19 mouse cellular contexts compared by ENCODE assay signal in the genomic region with DNA sequence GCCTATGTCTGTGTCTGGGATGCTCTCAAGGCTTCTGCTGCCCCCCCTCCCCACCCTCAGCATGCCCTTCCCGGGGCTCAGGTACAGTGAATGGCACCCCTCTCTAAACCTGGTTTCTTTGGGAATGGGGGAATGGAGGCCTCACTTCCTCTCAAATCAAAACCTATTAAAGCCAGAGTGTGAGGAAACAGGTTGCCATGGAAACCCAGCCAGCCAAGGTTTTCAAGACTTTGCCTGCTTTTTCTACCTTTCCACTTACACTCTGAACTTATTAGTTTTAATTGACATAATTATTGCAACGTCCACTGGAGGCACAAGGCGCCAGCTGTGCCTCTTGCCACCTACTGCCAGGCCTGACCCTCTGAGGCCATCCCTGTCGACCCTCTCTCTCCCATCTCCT.
DNase-seq lines count a peak whose midpoint lies in the region; ATAC-seq and TF ChIP-seq lines count a peak whose summit lies in the region.
"Had no signal": no experiment of that assay in that cellular context is flagged by ENCODE, and none has a peak within 500 bp of the region (broad histone marks: within the 10 kb centered on the region; RNA-seq: fewer than 3 reads in every experiment).

No protein-coding gene starts in this region.

- no peaks in the 10 kb centered on the region for H3K36me3 ChIP-seq in lung, embryonic 14.5 days (ENCODE audit: insufficient read depth)
- no peaks in the 10 kb centered on the region for H3K36me3 ChIP-seq in hindbrain, embryonic 14.5 days (replicated peaks; ENCODE audit: control insufficient read depth, insufficient read depth)
- no peaks in the 10 kb centered on the region for H3K36me3 ChIP-seq in midbrain, embryonic 16.5 days (ENCODE audit: control insufficient read depth, insufficient read depth, low read length)
- H3K36me3 ChIP-seq: heart, embryonic 12.5 days; kidney, embryonic 15.5 days; liver, embryonic 12.5 days; midbrain, embryonic 12.5 days; stomach, embryonic 15.5 days had no signal

- ATAC-seq in lung, embryonic 14.5 days (ENCODE audit: insufficient read depth), result no peak
- no peak for ATAC-seq in hindbrain, embryonic 14.5 days (ENCODE audit: low FRiP score)
- no peak; the same call in 1 of the 2 replicates for ATAC-seq in midbrain, embryonic 16.5 days
- ATAC-seq: liver, embryonic 12.5 days had no signal

- no peaks in the 10 kb centered on the region for H3K27me3 ChIP-seq in lung, embryonic 14.5 days (ENCODE audit: insufficient read depth, low read length)
- H3K27me3 ChIP-seq in hindbrain, embryonic 14.5 days (ENCODE audit: control insufficient read depth, insufficient read depth, low read length), result no peaks in the 10 kb centered on the region
- no peaks in the 10 kb centered on the region for H3K27me3 ChIP-seq in midbrain, embryonic 16.5 days (ENCODE audit: control insufficient read depth, insufficient read depth, low read depth, low read length)
- H3K27me3 ChIP-seq: heart, embryonic 12.5 days; kidney, embryonic 15.5 days; liver, embryonic 12.5 days; midbrain, embryonic 12.5 days; stomach, embryonic 15.5 days had no signal

- no peaks in the 10 kb centered on the region for H3K4me1 ChIP-seq in lung, embryonic 14.5 days (ENCODE audit: insufficient read depth)
- H3K4me1 ChIP-seq in hindbrain, embryonic 14.5 days (replicated peaks; ENCODE audit: control insufficient read depth, insufficient read depth, low read length), result peaks cover 40% of the 10 kb centered on the region
- peaks cover 23% of the 10 kb centered on the region for H3K4me1 ChIP-seq in midbrain, embryonic 16.5 days (ENCODE audit: control insufficient read depth, insufficient read depth, low read length)
- H3K4me1 ChIP-seq: liver, embryonic 12.5 days; stomach, embryonic 15.5 days had no signal

- H3K9ac ChIP-seq in lung, embryonic 14.5 days, result no peak overlapping the region
- no peak overlapping the region for H3K9ac ChIP-seq in hindbrain, embryonic 14.5 days
- no peak overlapping the region; the same call in 1 of the 2 replicates for H3K9ac ChIP-seq in midbrain, embryonic 16.5 days (ENCODE audit: low read depth, low read length)
- H3K9ac ChIP-seq: heart, embryonic 12.5 days; kidney, embryonic 15.5 days; liver, embryonic 12.5 days; midbrain, embryonic 12.5 days; stomach, embryonic 15.5 days had no signal

- H3K4me3 ChIP-seq in lung, embryonic 14.5 days (ENCODE audit: low read depth, low read length), result no peak overlapping the region
- H3K4me3 ChIP-seq in hindbrain, embryonic 14.5 days (replicated peaks; ENCODE audit: low read length), result no peak overlapping the region
- no peak overlapping the region for H3K4me3 ChIP-seq in midbrain, embryonic 16.5 days (ENCODE audit: low read depth, low read length)
- H3K4me3 ChIP-seq: heart, embryonic 12.5 days; kidney, embryonic 15.5 days; liver, embryonic 12.5 days; midbrain, embryonic 12.5 days; stomach, embryonic 15.5 days had no signal

- H3K27ac ChIP-seq in lung, embryonic 14.5 days (ENCODE audit: low read depth), result no peak overlapping the region
- H3K27ac ChIP-seq in hindbrain, embryonic 14.5 days, result no peak overlapping the region
- H3K27ac ChIP-seq in midbrain, embryonic 16.5 days (ENCODE audit: low read length), result peak overlapping the region; percentile 65
- H3K27ac ChIP-seq: kidney, embryonic 15.5 days; liver, embryonic 12.5 days; midbrain, embryonic 12.5 days; stomach, embryonic 15.5 days had no signal

- TF ChIP-seq CTCF in lung, embryonic 14.5 days (IDR thresholded peaks at IDR 0.05; ENCODE audit: low read depth), result no peak

- WGBS in lung, embryonic 14.5 days, result 57% methylated on average over 4 of the region's 4 CpGs
- WGBS in hindbrain, embryonic 14.5 days, result 52% methylated on average over 4 of the region's 4 CpGs
- WGBS in midbrain, embryonic 16.5 days, result 32% methylated on average over 4 of the region's 4 CpGs

- no peaks in the 10 kb centered on the region for H3K9me3 ChIP-seq in lung, embryonic 14.5 days (ENCODE audit: low read depth, low read length)
- no peaks in the 10 kb centered on the region for H3K9me3 ChIP-seq in hindbrain, embryonic 14.5 days (ENCODE audit: control insufficient read depth, low read length)
- H3K9me3 ChIP-seq in midbrain, embryonic 16.5 days (replicated peaks; ENCODE audit: control insufficient read depth, low read length, poor library complexity, severe bottlenecking), result no peaks in the 10 kb centered on the region
- H3K9me3 ChIP-seq: heart, embryonic 12.5 days; kidney, embryonic 15.5 days; liver, embryonic 12.5 days; midbrain, embryonic 12.5 days; stomach, embryonic 15.5 days had no signal

- DNase-seq in embryo, embryonic 11 days, result peak; percentile 36
- DNase-seq in embryo, embryonic 9.5 days (ENCODE audit: extremely low spot score), result no peak
- DNase-seq in lung, embryonic 14.5 days, result peak; percentile 23
- DNase-seq in lung, postnatal 4 days, result no peak
- DNase-seq in hindbrain, embryonic 14.5 days (ENCODE audit: low spot score), result peak; percentile 62
- DNase-seq in urinary bladder, adult 2 months (ENCODE audit: low spot score), result no peak
- no peak for DNase-seq in yolk sac, embryonic 10.5 days (ENCODE audit: low spot score)
- DNase-seq: adrenal gland, adult 2 months; cerebellum, postnatal 14 days; gastrocnemius, postnatal 10 days; layer of hippocampus, adult 9-11 months; lung, postnatal 10 days; thymus, postnatal 4 days had no signal

- H3K4me2 ChIP-seq in lung, embryonic 14.5 days, result no peak overlapping the region
- no peak overlapping the region for H3K4me2 ChIP-seq in hindbrain, embryonic 14.5 days (replicated peaks)
- H3K4me2 ChIP-seq in midbrain, embryonic 16.5 days (ENCODE audit: low read length), result no peak overlapping the region
- H3K4me2 ChIP-seq: heart, embryonic 12.5 days; kidney, embryonic 15.5 days; liver, embryonic 12.5 days; midbrain, embryonic 12.5 days; stomach, embryonic 15.5 days had no signal

Comparison
In these comparisons a context has a peak if more than half of its experiments do, and no peak if none do; other contexts are left out.
1. DNase-seq: peak in embryo, embryonic 11 days (single experiment), lung, embryonic 14.5 days (single experiment) and hindbrain, embryonic 14.5 days (single experiment); none in embryo, embryonic 9.5 days (single experiment), lung, postnatal 4 days (0 of 2), urinary bladder, adult 2 months (single experiment) and yolk sac, embryonic 10.5 days (single experiment).